Mouse (Mus musculus) heart, adult 18-20 months (tissue): ENCODE results near the gene Zswim1. TPM values are rescaled to one million over a fixed set of nuclear protein-coding genes. Genes with fewer than 3 reads are reported as not detected.
"Not testable (repeated sequence)": the region's sequence is repeated elsewhere in the genome, so short reads cannot be mapped to it uniquely, and the experiment has no call there.

Experiments
- DNase-seq, 2 experiments: peaks; one replicate each; pipeline ENCODE4 v3.0.0; 2021 to 2022; ENCODE audit warnings: mixed read lengths in 1 of 2
- total RNA-seq, 2 experiments: library from RNA; stranded (reverse); gene quantifications; 2 replicates each; pipeline ENCODE4 v1.2.3; 2021

The Zswim1 gene
- total RNA-seq, 2 experiments from 2014 or later: 3.8 to 3.9 TPM

DNA sequence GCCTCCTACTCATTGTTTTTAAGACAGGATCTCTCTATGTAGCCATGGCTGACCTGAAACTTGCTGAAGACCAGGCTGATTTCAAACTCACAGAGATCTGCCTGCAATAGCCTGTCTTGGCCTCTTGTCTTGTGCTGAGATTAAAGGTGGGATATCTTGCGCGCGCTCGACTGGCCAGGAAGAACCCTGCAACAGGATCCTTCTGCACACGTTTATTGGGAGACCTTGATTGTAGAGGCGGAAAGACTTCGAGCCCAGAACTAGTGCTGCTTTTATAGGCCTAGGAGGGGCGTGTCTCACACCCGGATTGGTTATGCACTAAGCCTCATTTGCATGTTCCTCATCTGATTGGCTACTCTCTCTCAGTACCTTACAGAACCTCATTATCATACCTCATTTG, 40.9 kb downstream of the Zswim1 start:
- not testable (repeated sequence) for DNase-seq

DNA sequence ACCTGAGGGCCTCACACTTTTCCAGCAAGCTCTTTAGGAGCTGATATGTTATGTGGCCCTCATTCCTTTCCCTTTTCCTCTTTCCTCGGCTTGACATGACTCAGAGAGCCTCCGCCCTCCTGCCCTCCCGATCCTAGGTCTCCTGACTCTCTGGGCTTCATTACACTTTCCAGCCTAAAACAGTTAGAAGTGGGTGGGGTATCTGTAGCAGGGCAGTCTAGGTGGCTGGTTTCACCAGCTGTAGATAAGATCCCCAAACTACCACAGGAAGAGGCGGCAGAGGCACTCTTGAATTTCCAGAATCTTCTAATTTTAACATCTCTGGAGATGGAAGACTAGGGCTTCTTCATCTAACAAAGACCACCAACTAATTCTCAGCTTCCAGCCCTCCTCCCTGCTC, 42.1 kb downstream of the Zswim1 start:
- no peak for DNase-seq

DNA sequence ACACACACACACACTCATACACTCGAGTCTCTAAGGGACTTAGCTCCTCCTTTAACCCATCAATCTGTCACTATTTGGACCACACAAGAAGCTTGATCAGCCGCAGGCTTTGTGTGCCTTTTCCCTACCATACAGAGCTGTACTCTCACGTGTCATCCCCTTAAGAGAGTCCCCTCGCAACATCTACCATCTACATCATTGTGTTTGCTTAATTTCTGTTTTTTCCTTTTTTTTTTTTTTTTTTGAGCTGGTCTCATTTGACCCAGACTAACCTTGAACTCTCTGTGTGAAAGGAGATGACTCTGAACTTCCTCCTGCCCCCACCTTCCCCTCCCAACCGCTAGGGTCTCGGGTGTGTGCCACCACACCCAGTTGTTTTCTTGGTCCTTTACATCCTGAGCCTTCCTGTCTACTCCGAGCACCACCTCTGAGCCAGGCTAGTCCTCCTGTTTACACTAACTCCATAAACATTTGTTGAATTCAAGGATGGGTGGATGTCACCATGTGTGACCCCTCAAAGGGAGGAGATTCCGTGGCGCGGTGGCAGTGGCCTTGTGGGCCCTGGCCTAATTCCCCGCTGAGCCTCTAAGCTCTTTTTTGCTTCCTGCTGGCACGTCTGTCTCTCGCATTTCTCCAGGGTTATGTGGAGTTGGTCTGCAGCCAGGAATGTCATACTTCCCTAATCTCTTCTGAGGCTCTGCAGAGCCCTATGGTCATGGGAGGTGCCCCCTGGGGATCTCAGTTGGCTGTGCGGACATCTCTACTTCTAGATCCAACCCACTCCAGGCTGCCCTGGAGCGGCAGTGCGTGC, 44.5 kb downstream of the Zswim1 start:
- DNase-seq: peak; percentile 87 to 95

DNA sequence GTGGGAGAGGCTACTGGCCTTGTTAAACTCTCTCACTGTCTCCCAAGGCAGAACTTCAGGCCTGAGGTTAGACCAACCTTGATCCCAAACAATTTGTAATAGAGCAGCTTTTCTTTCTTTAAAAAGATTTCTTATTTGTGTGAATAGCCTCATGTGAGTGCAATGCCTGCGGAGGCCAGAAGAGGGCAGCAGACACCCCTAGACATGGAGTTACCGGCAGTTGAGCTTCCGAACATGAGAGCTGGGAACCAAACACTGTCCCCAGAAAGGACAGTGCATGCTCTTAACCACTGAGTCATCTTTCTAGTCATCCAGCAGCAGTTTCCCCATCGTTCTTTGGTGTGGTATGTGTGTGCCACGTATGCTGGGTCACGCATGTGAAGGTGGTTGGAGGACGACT, 45.1 kb downstream of the Zswim1 start:
- DNase-seq: no peak

GRCm38 (mm10) chr2:164868491-164868890, 46.0 kb downstream of the Zswim1 start:
- peak in 1 of 2 experiments; percentile 55 for DNase-seq

GRCm38 (mm10) chr2:164871602-164872303, 49.3 kb downstream of the Zswim1 start:
- DNase-seq: no peak

DNA sequence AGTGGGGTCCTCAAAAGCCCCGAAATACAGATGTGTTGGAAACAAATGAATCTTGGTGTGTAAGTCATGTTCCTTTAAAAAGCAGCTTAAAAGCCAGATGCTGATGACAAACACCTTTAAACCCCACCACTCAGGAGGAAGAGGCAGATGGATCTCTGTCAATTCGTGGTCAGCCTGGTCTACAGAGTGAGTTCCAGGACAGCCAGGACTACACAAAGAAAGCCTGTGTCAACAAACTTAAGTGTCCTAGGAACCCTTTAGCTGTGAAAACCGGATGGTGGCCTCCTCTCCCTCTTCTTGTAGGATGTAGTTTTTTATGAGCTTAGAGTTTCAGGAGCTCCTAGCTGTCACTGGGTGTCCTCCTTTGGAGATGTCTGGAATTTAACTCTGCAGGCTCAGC, 51.1 kb downstream of the Zswim1 start:
- DNase-seq: peak in 1 of 2 experiments; percentile 9

GRCm38 (mm10) chr2:164874239-164874769, 51.8 kb downstream of the Zswim1 start:
- DNase-seq: peak; percentile 73 to 88

- DNase-seq: not testable (repeated sequence)
These were observed 53.2 kb downstream of the Zswim1 start for GRCm38 (mm10) chr2:164875648-164876047.

Other genes with a start within 250 kb of the Zswim1 start
- not detected for gene Spint3, start 249.2 kb upstream of the Zswim1 start, total RNA-seq
- not detected for gene Wfdc6a, start 237.2 kb upstream of the Zswim1 start, total RNA-seq
- gene Eppin, start 229.1 kb upstream of the Zswim1 start, total RNA-seq: not detected
- gene Wfdc6b, start 209.2 kb upstream of the Zswim1 start, total RNA-seq: not detected
- not detected for gene Wfdc8, start 209.1 kb upstream of the Zswim1 start, total RNA-seq
- gene Wfdc16, start 183.9 kb upstream of the Zswim1 start, total RNA-seq: not detected
- gene Wfdc10, start 166.6 kb upstream of the Zswim1 start, total RNA-seq: under 1 TPM in 1 of 2 experiments, not detected in 1; 0.72 TPM
- gene Wfdc9, start 166.1 kb upstream of the Zswim1 start, total RNA-seq: not detected
- not detected for gene Wfdc11, start 148.6 kb upstream of the Zswim1 start, total RNA-seq
- gene Wfdc13, start 137.6 kb upstream of the Zswim1 start, total RNA-seq: not detected
- gene Spint4, start 124.2 kb upstream of the Zswim1 start, total RNA-seq: not detected
- gene Spint5, start 107.4 kb upstream of the Zswim1 start, total RNA-seq: not detected
- under 1 TPM; 0.25 to 0.62 TPM for gene Wfdc3, start 76.8 kb upstream of the Zswim1 start, total RNA-seq
- gene Dnttip1, start 76.7 kb upstream of the Zswim1 start, total RNA-seq: 10 to 100 TPM; 22.0 to 28.8 TPM
- 1 to 10 TPM in 1 of 2 experiments, under 1 TPM in 1; 0.80 to 2.4 TPM for gene Ube2c, start 52.8 kb upstream of the Zswim1 start, total RNA-seq
- 1 to 10 TPM in 1 of 2 experiments, not detected in 1; 1.2 TPM for gene Tnnc2, start 42.7 kb upstream of the Zswim1 start, total RNA-seq
- 10 to 100 TPM; 23.9 to 25.6 TPM for gene Snx21, start 36.9 kb upstream of the Zswim1 start, total RNA-seq
- 10 to 100 TPM; 12.4 to 12.5 TPM for gene Acot8, start 17.8 kb upstream of the Zswim1 start, total RNA-seq
- gene Zswim3, start 17.6 kb upstream of the Zswim1 start, total RNA-seq: 1 to 10 TPM; 2.4 to 2.5 TPM
- gene Spata25, start 5.9 kb downstream of the Zswim1 start, total RNA-seq: under 1 TPM; 0.67 to 0.75 TPM
- 10 to 100 TPM; 80.8 to 98.1 TPM for gene Ctsa, start 10.2 kb downstream of the Zswim1 start, total RNA-seq
- gene Neurl2, start 10.8 kb downstream of the Zswim1 start, total RNA-seq: 10 to 100 TPM; 50.5 to 55.8 TPM
- 10 to 100 TPM; 37.7 to 39.3 TPM for gene Pltp, start 35.0 kb downstream of the Zswim1 start, total RNA-seq
- 10 to 100 TPM; 27.3 to 30.5 TPM for gene Pcif1, start 56.6 kb downstream of the Zswim1 start, total RNA-seq
- 1 to 10 TPM; 6.8 to 7.7 TPM for gene Zfp335, start 89.1 kb downstream of the Zswim1 start, total RNA-seq
- 1 to 10 TPM; 1.3 to 1.6 TPM for gene Mmp9, start 118.1 kb downstream of the Zswim1 start, total RNA-seq
- gene Slc12a5, start 138.1 kb downstream of the Zswim1 start, total RNA-seq: 1 to 10 TPM; 2.0 to 2.3 TPM
- gene Ncoa5, start 212.2 kb downstream of the Zswim1 start, total RNA-seq: 10 to 100 TPM; 17.7 to 19.9 TPM
- 1 to 10 TPM; 1.6 to 2.3 TPM for gene Cd40, start 232.9 kb downstream of the Zswim1 start, total RNA-seq